Mouse (Mus musculus): ENCODE measurements around the gene Csf2ra.

DNA sequence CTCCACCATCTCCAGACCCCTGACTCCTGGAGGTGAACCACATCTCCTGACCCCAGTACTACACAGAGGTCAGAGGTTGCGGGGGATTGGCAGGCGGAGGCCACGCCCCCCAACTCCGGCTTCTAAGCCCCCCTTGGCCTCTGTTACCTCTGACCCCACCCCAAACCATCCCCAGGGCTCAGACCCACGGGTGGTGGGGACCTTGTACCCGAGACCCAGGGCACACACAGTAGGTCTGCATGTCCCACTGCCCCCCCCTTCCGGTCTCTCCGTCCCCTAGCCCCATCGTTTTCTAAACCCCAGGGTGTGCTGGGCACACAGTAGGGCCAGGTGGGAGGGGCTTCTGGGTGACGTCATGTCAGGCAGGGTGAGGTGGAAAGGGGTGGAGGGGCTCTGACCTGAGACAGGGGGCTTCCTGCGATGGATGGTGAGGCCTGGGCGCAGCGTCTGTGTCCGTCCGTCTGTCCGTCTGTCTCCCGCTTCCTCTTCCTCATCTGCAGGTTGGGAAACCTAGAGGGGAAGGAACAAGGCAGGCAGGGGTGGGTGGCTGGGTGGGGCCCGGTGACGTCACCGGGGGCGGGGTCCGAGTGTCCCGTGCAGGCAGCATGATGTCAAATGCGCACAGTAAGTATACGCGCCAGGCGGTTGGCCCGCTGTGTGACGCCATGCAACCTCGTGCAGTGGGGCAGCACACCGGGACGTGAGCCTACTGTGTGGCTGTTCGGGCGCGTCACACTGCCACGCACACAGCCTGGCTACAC is at the start of gene Csf2ra:
- TF ChIP-seq POLR2A (IDR thresholded peaks at IDR 0.05; ENCODE audit: insufficient read depth, low read depth, low read length) (no peak), CTCF (IDR thresholded peaks at IDR 0.05; ENCODE audit: insufficient read depth, low read depth, low read length) (no peak)
